ENCODE assay signal across 8 mouse cellular contexts in genomic region chr1:39720632-39721350, GRCm38 (mm10). TPM values are rescaled to one million over a fixed set of nuclear protein-coding genes. Genes with fewer than 3 reads are reported as not detected.
DNase-seq lines count a peak whose midpoint lies in the region; ATAC-seq and TF ChIP-seq lines count a peak whose summit lies in the region.

Gene Rfx8, minus strand, starts transcription at chr1:39720997.

- no peak for DNase-seq in liver, adult 2 months (ENCODE audit: extremely low read depth, low read depth, low spot score)
- no peak for DNase-seq in liver
- DNase-seq in cerebellum, adult 2 months, result peak; percentile 32 to 57
- peak; percentile 53 for DNase-seq in liver, embryonic 11.5 days (ENCODE audit: low spot score)
- DNase-seq in gastrocnemius, adult 8-10 months (ENCODE audit: low spot score in 2 of 2), result no peak

- peaks cover 2% of the 10 kb centered on the region; the same call in 1 of the 2 replicates for H3K27me3 ChIP-seq in liver, adult 2 months (ENCODE audit: control insufficient read depth, insufficient read depth, low read length)
- H3K27me3 ChIP-seq in cerebellum, adult 2 months (ENCODE audit: control insufficient read depth, insufficient read depth, low read length), result no peaks in the 10 kb centered on the region; the same call in 1 of the 2 replicates
- no peaks in the 10 kb centered on the region for H3K27me3 ChIP-seq in forebrain, embryonic 16.5 days (replicated peaks; ENCODE audit: control insufficient read depth, insufficient read depth, low read length)
- no peaks in the 10 kb centered on the region for H3K27me3 ChIP-seq in liver, embryonic 11.5 days (replicated peaks; ENCODE audit: control insufficient read depth, insufficient read depth, low read length)
- H3K27me3 ChIP-seq in stomach, embryonic 14.5 days (ENCODE audit: control insufficient read depth, insufficient read depth, low read length), result no peaks in the 10 kb centered on the region

- no peak for TF ChIP-seq CTCF in liver, adult 2 months (IDR thresholded peaks at IDR 0.05; ENCODE audit: low read depth, low read length)
- peak; percentile 18; the same call in 1 of the 2 replicates for TF ChIP-seq CTCF in cerebellum, adult 2 months (IDR thresholded peaks at IDR 0.05; ENCODE audit: borderline replicate concordance, insufficient read depth, low read depth, low read length)

- no peaks in the 10 kb centered on the region for H3K4me1 ChIP-seq in liver, adult 2 months (ENCODE audit: control insufficient read depth, insufficient read depth, low read length)
- peaks cover 4% of the 10 kb centered on the region for H3K4me1 ChIP-seq in cerebellum, adult 2 months (ENCODE audit: control insufficient read depth, insufficient read depth, low read length)
- peaks cover 11% of the 10 kb centered on the region for H3K4me1 ChIP-seq in forebrain, embryonic 16.5 days (replicated peaks; ENCODE audit: control insufficient read depth, insufficient read depth, low read length)
- H3K4me1 ChIP-seq in liver, embryonic 11.5 days (replicated peaks; ENCODE audit: control insufficient read depth, insufficient read depth, low read length), result peaks cover 13% of the 10 kb centered on the region
- peaks cover 12% of the 10 kb centered on the region; the same call in 1 of the 2 replicates for H3K4me1 ChIP-seq in stomach, embryonic 14.5 days (ENCODE audit: control insufficient read depth, insufficient read depth, low read length)

- H3K9ac ChIP-seq in liver, adult 2 months (ENCODE audit: low read depth, low read length), result peak within 1 kb of the TSS; percentile 55
- H3K9ac ChIP-seq in forebrain, embryonic 16.5 days (replicated peaks; ENCODE audit: low read depth, low read length), result peak within 1 kb of the TSS; percentile 75
- peak within 1 kb of the TSS; percentile 66 for H3K9ac ChIP-seq in liver, embryonic 11.5 days (ENCODE audit: low read depth, low read length)
- peak within 1 kb of the TSS; percentile 61 for H3K9ac ChIP-seq in stomach, embryonic 14.5 days (replicated peaks; ENCODE audit: low read depth, low read length)

- TF ChIP-seq POLR2A in liver, adult 2 months (IDR thresholded peaks at IDR 0.05; ENCODE audit: extremely low read depth, insufficient read depth, low read length), result no peak
- no peak for TF ChIP-seq POLR2A in cerebellum, adult 2 months (IDR thresholded peaks at IDR 0.05; ENCODE audit: borderline replicate concordance, insufficient read depth, low read length)

- H3K4me3 ChIP-seq in liver, adult 2 months (ENCODE audit: insufficient read depth, low read depth, low read length), result peak within 1 kb of the TSS; percentile 14; the same call in 1 of the 2 replicates
- H3K4me3 ChIP-seq in cerebellum, adult 2 months (replicated peaks; ENCODE audit: insufficient read depth, low read depth, low read length), result peak within 1 kb of the TSS; percentile 57
- peak within 1 kb of the TSS; percentile 54 for H3K4me3 ChIP-seq in forebrain, embryonic 16.5 days (replicated peaks; ENCODE audit: low read length)
- peak within 1 kb of the TSS; percentile 59 for H3K4me3 ChIP-seq in liver, embryonic 11.5 days (ENCODE audit: low read depth, low read length)
- H3K4me3 ChIP-seq in stomach, embryonic 14.5 days (ENCODE audit: low read depth, low read length), result peak within 1 kb of the TSS; percentile 52

- ATAC-seq in forebrain, embryonic 16.5 days, result peak; percentile 79
- 0 out of 2 replicates have a peak, but pooled peaks have one; percentile 43 for ATAC-seq in liver, embryonic 11.5 days (replicated peaks; ENCODE audit: low FRiP score)
- ATAC-seq in stomach, embryonic 14.5 days (ENCODE audit: insufficient number of reproducible peaks, insufficient read depth, low FRiP score, low read depth), result peak; percentile 33; the same call in 1 of the 2 replicates
- ATAC-seq in erythroid progenitor cell, adult 5-6 weeks (replicated peaks; ENCODE audit: low FRiP score, poor library complexity, severe bottlenecking), result no peak

- H3K79me2 ChIP-seq in liver, adult 2 months (ENCODE audit: control insufficient read depth, insufficient read depth, low read length), result no peaks in the 10 kb centered on the region

- no peaks in the 10 kb centered on the region for H3K9me3 ChIP-seq in forebrain, embryonic 16.5 days (ENCODE audit: control insufficient read depth, low read length)
- no peaks in the 10 kb centered on the region for H3K9me3 ChIP-seq in liver, embryonic 11.5 days (ENCODE audit: control insufficient read depth, low read length)
- H3K9me3 ChIP-seq in stomach, embryonic 14.5 days (ENCODE audit: control insufficient read depth, low read depth, low read length), result no peaks in the 10 kb centered on the region

- 10% methylated on average over 41 of the region's 42 CpGs for WGBS in liver, adult 2 months
- WGBS in cerebellum, adult 2 months, result 5% methylated on average over 42 of the region's 42 CpGs
- 1% methylated on average over 40 of the region's 42 CpGs for WGBS in forebrain, embryonic 16.5 days
- 4% methylated on average over 42 of the region's 42 CpGs for WGBS in liver, embryonic 11.5 days
- 4% methylated on average over 42 of the region's 42 CpGs for WGBS in stomach, embryonic 14.5 days

- no peak within 1 kb of the TSS for H3K27ac ChIP-seq in liver, adult 2 months (replicated peaks; ENCODE audit: insufficient read depth, low read depth, low read length)
- H3K27ac ChIP-seq in cerebellum, adult 2 months (ENCODE audit: insufficient read depth, low read length), result 0 out of 2 replicates have a peak within 1 kb of the TSS, but pooled peaks have one; percentile 20
- H3K27ac ChIP-seq in forebrain, embryonic 16.5 days (ENCODE audit: low read length), result no peak within 1 kb of the TSS
- no peak within 1 kb of the TSS for H3K27ac ChIP-seq in liver, embryonic 11.5 days (ENCODE audit: low read depth, low read length)
- H3K27ac ChIP-seq in stomach, embryonic 14.5 days (ENCODE audit: low read length), result peak within 1 kb of the TSS; percentile 0; the same call in 1 of the 2 replicates

- peak within 1 kb of the TSS; percentile 90 for H3K4me2 ChIP-seq in forebrain, embryonic 16.5 days (ENCODE audit: low read length)
- H3K4me2 ChIP-seq in liver, embryonic 11.5 days, result peak within 1 kb of the TSS; percentile 91
- H3K4me2 ChIP-seq in stomach, embryonic 14.5 days (replicated peaks; ENCODE audit: low read depth, low read length), result peak within 1 kb of the TSS; percentile 94

- H3K36me3 ChIP-seq in liver, adult 2 months (ENCODE audit: control insufficient read depth, insufficient read depth, low read length), result no peaks in the 10 kb centered on the region
- H3K36me3 ChIP-seq in forebrain, embryonic 16.5 days (ENCODE audit: control insufficient read depth, insufficient read depth), result no peaks in the 10 kb centered on the region
- H3K36me3 ChIP-seq in liver, embryonic 11.5 days (ENCODE audit: control insufficient read depth, insufficient read depth, low read length), result no peaks in the 10 kb centered on the region
- H3K36me3 ChIP-seq in stomach, embryonic 14.5 days (ENCODE audit: control insufficient read depth, insufficient read depth, low read length), result no peaks in the 10 kb centered on the region

RNA-seq across cellular contexts. Expression of gene Rfx8, which starts in this region (rescaled TPM):
- total RNA-seq in liver, adult 2 months (2014; rRNA removed), result 0.09 TPM in 1 of 2 replicates, not detected in the other
- 0.04 TPM in 1 of 2 replicates, not detected in the other for polyA plus RNA-seq in liver, adult 2 months (2012; rRNA removed)
- polyA plus RNA-seq in cerebellum, adult 2 months (2012; rRNA removed), result 0.26 and 0.29 TPM in 2 replicates
- 0.20 TPM in 1 of 2 replicates, not detected in the other for polyA plus RNA-seq in forebrain, embryonic 16.5 days (2015; fragmentation: Nextera tagmentation; extraction: Ambion mirVana)
- 0.17 and 0.53 TPM in 2 replicates for polyA plus RNA-seq in liver, embryonic 11.5 days (2014; fragmentation: Nextera tagmentation; extraction: Ambion mirVana)
- 0.27 and 0.88 TPM in 2 replicates for polyA plus RNA-seq in stomach, embryonic 14.5 days (2014; fragmentation: Nextera tagmentation; extraction: Ambion mirVana)
- total RNA-seq in erythroid progenitor cell, adult 5-6 weeks (2015; ENCODE audit: low replicate concordance), result not detected in 2 replicates
- total RNA-seq in erythroid progenitor cell, adult 5-6 weeks (2017; ENCODE audit: low replicate concordance), result not detected in 2 replicates
- total RNA-seq in gastrocnemius, adult 8-10 months (2022), result not detected

Comparison
In these comparisons a context has a peak if more than half of its experiments do, and no peak if none do; other contexts are left out.
1. Peak in DNase-seq, H3K4me3 ChIP-seq and H3K27ac ChIP-seq in cerebellum, adult 2 months; RNA of the gene not detected or under 1 TPM.
2. Peak in ATAC-seq, H3K4me3 ChIP-seq, H3K9ac ChIP-seq and H3K4me2 ChIP-seq in forebrain, embryonic 16.5 days; RNA of the gene not detected or under 1 TPM.
3. Peak in DNase-seq, ATAC-seq, H3K4me3 ChIP-seq, H3K9ac ChIP-seq and H3K4me2 ChIP-seq in liver, embryonic 11.5 days; RNA of the gene not detected or under 1 TPM.
4. Peak in ATAC-seq, H3K4me3 ChIP-seq, H3K27ac ChIP-seq, H3K9ac ChIP-seq and H3K4me2 ChIP-seq in stomach, embryonic 14.5 days; RNA of the gene not detected or under 1 TPM.